Mouse (Mus musculus): ENCODE results near the gene Nek6. TPM values are rescaled to one million over a fixed set of nuclear protein-coding genes. Genes with fewer than 3 reads are reported as not detected.

The Nek6 gene
- total RNA-seq (2023; ENCODE audit: inconsistent age) = 9.2 to 15.5 TPM (median 12.1 TPM) in 4 replicates

GRCm38 (mm10) chr2:38511487-38512307 lies at the start of gene Nek6:
Gene Nek6, plus strand, starts transcription at chr2:38511643.

DNA sequence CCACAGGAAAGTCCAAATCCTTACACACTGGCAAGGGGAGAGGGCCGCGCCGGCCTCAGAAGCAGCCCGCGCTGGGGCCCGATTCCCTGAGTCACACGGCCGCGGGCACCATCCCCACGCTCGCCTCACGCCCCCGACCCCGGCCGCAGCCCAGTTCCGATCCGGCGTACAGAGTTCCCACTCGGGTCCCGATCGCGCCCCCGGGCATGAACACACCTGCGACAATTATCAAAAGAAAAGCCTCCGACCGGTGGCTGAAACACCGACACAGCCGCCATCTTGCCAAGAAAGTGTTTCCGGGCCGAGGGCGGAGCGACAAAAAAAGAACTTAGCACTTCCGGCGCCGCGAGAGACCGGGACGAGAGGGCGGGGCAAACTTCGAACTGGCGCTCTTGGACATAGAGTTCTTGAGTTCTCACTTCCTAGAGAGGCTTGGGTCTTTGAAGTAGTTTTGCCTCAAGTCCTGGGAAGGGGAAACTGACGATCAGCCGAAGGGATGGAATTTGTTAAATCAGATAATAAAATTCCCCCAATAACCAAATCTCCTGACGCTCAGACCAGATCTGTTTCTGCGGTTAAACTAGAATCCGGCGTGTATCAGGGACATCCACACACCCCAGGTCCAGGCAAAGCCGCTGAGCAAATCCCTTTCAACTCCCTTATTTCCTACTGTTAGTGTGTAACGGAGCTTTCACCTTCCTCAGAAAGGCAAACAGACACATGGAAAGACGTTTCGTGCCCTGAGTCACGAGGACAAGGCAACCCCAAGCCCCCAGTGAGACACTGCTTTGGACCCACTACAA lies 132.4 kb downstream of the Nek6 start, which contains the start of gene Psmb7:
TSS of gene Psmb7 (minus strand) at position 463 of the 803 bp plus-strand sequence.

Other genes with a start within 250 kb of the Nek6 start
- gene Dennd1a, start 224.3 kb upstream of the Nek6 start, total RNA-seq (2023; ENCODE audit: inconsistent age) = 40.5 to 56.2 TPM (median 49.2 TPM) in 4 replicates
- not detected in 4 replicates for gene Lhx2, start 172.4 kb upstream of the Nek6 start, total RNA-seq (2023; ENCODE audit: inconsistent age)
- 102 to 117 TPM (median 111 TPM) in 4 replicates for gene Psmb7, start 132.4 kb downstream of the Nek6 start, total RNA-seq (2023; ENCODE audit: inconsistent age)
- not detected in 4 replicates for gene Nr5a1, start 202.9 kb downstream of the Nek6 start, total RNA-seq (2023; ENCODE audit: inconsistent age)